Mouse (Mus musculus): ENCODE data around the gene Brsk2. TPM values are rescaled to one million over a fixed set of nuclear protein-coding genes. Genes with fewer than 3 reads are reported as not detected.

The Brsk2 gene
- polyA plus RNA-seq, 2 experiments from 2014 or later = 0.29 to 0.52 TPM

DNA sequence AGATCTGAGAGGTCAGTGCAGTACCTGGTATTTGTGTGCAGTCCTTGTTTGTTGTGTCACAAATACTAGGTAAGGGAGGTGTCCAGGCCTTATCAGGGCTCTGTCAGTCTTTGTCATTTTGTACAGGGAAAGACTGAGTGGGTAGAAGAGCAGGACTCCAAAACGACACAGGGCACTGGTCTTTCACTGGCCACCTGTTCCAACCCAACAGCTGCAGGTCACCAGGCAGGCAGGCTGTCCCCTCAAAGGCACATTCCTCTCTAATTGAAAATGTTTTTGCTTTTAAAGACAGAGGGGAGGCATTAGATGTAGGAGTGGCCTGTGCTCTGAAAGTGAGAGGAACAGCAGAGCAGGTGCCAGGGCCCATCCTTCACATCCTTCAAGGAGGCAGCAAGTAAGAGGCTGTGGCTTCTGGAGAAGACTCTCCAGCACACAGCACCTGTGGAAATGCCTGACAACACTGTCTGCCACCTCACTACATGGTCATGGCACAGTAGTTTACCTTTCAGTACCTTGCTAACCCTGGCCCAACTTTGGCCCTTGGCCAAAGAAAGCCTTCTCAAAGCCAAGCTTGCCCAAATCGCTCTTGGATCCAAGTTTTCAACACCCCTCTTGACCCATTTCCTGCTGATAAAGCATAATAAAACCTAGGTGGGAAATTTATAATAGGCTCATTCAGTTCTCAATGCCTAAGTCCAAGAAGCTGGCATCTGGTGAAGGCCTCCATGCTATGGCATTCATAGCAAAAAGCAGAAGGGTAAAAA, 85.7 kb downstream of the Brsk2 start:
- ATAC-seq = no peak

DNA sequence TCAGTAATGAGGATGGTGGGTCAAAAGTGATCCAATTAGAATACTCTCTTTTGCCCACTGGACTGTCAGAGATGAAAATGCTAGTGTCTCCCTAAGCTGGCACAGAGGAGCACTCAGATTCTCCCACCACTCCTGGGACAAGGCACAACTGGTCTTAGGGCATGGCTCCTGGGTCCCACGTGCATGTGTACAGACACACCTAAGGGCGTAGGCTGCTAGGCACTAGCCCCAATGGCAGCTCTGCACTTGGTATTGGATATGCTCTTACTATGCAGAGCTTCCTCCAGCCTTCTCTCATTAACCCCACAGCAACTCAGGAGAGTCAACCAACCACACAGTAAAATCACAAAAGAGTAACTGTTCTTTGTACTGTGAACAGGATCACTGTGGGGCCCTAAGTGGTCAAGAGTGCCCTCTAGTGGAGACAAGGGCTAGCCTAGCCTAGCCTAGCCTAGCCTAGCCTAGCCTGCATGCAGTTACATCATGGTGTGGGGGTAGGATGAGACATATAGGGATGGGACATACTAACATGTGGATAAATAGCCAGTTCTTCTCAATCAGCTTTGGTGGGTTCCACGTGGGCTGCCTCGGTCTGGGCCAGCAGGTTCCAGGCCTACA, 88.1 kb downstream of the Brsk2 start:
- peak; percentile 58 for ATAC-seq

DNA sequence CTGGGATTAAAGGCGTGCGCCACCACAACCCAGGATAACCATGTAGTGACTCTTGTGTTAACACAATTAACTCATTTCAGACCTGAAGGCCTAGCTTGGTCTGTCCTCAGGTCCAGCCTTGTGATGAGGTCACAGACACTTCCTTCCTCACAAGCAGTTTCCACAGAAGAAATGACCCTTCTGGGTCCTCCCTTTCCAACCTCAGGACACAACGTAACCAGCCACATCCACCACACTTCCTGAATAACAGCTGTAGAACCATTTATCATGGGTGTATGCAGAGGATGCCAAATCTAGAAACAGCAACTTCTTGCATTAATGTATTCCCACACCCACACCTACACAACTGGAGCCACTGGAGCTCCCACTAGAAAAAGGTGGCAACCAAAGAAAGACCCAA, 91.2 kb downstream of the Brsk2 start:
- ATAC-seq = no peak

DNA sequence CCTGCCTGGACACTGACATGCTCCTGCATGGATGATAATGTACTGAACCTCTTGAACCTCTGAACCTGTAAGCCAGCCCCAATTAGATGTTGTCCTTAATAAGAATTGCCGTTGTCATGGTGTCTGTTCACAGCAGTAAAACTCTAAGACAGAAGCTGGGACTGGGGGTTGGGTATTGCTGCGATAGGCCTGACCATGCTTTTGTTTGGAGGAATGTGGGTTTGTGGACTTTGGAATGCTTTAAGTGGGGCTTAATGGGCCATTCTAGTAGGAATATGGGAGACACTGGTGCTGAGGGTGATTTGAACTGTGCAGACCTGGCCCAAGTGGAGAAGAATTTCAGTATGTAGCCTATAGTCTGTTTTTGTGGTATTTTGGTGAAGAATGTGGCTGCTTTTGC, 95.8 kb downstream of the Brsk2 start:
- no peak for ATAC-seq

DNA sequence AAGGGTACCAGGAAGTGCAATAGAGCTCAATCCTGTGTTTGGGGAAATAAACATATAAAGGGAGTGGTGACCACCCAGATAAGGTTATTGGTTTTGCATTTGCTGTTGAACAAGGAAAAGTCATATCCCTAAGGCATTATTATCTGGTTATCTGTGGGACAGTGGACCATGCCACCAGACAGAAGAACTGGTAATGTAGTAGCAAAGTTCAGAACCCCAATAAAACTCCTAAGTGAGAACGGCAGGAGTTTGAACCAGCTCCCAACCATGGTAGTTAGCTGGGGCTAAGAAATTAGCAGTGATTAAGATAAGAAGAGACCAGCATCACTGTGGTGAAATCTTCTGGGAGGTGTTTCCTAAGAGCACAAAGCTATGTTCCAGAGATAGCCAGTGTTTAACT, 96.4 kb downstream of the Brsk2 start:
- no peak for ATAC-seq

DNA sequence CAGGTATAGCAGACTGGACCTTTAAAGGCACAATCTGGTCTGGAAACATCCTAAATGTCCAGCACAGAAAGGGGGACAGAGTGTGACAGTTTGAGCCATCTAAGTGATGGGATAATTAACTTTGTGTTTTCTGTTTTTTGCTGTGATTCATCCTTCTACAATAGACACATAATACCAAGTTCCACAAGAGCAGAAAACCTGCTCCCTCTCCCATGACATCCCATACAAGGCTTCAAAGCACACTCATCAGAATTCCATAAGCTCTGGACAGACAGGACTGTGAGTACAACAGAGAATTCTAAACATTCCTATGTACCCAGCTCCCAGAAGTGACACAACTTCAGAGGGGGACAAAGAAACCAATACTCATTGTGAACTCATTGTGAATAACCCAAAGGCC, 101.0 kb downstream of the Brsk2 start:
- no peak for ATAC-seq

Other genes with a start within 250 kb of the Brsk2 start
- under 1 TPM in 1 of 2 experiments, not detected in 1; 0.03 TPM for gene Muc5ac, start 160.8 kb upstream of the Brsk2 start, polyA plus RNA-seq (2017; shearing (Covaris generic))
- not detected for gene Muc5b, start 110.7 kb upstream of the Brsk2 start, polyA plus RNA-seq (2017; shearing (Covaris generic))
- 10 to 100 TPM; 18.5 to 34.9 TPM for gene Tollip, start 31.2 kb upstream of the Brsk2 start, polyA plus RNA-seq (2017; shearing (Covaris generic))
- 10 to 100 TPM; 63.0 to 78.7 TPM for gene Mob2, start 111.3 kb downstream of the Brsk2 start, polyA plus RNA-seq (2017; shearing (Covaris generic))
- gene Dusp8, start 146.1 kb downstream of the Brsk2 start, polyA plus RNA-seq (2017; shearing (Covaris generic)) = under 1 TPM in 1 of 2 experiments, not detected in 1; 0.17 TPM
- gene Gm45618, start 171.0 kb downstream of the Brsk2 start, polyA plus RNA-seq (2017; shearing (Covaris generic)) = not detected
- not detected for gene Gm39115, start 186.3 kb downstream of the Brsk2 start, polyA plus RNA-seq (2017; shearing (Covaris generic))
- not detected for gene Gm45337, start 194.9 kb downstream of the Brsk2 start, polyA plus RNA-seq (2017; shearing (Covaris generic))
- not detected for gene Gm29735, start 207.4 kb downstream of the Brsk2 start, polyA plus RNA-seq (2017; shearing (Covaris generic))
- not detected for gene Gm4553, start 216.0 kb downstream of the Brsk2 start, polyA plus RNA-seq (2017; shearing (Covaris generic))
- not detected for gene Krtap5-2, start 226.3 kb downstream of the Brsk2 start, polyA plus RNA-seq (2017; shearing (Covaris generic))
- gene Gm10153, start 240.6 kb downstream of the Brsk2 start, polyA plus RNA-seq (2017; shearing (Covaris generic)) = not detected